Mouse (Mus musculus) left cerebral cortex, adult 18-20 months (tissue): ENCODE results near the gene Tgfbr2. TPM values are rescaled to one million over a fixed set of nuclear protein-coding genes. Genes with fewer than 3 reads are reported as not detected.
"Not testable (repeated sequence)": the region's sequence is repeated elsewhere in the genome, so short reads cannot be mapped to it uniquely, and the experiment has no call there.

Source experiments
- DNase-seq, 2 experiments: peaks; one replicate each; pipeline ENCODE4 v3.0.0; 2021 to 2022; ENCODE audit warnings: low spot score in 2 of 2, mixed read lengths in 1 of 2
- total RNA-seq, 2 experiments: library from RNA; stranded (reverse); gene quantifications; 2 replicates each; pipeline ENCODE4 v1.2.3; 2021

The Tgfbr2 gene
- total RNA-seq, 2 experiments from 2014 or later, result 12.4 to 13.1 TPM

DNA sequence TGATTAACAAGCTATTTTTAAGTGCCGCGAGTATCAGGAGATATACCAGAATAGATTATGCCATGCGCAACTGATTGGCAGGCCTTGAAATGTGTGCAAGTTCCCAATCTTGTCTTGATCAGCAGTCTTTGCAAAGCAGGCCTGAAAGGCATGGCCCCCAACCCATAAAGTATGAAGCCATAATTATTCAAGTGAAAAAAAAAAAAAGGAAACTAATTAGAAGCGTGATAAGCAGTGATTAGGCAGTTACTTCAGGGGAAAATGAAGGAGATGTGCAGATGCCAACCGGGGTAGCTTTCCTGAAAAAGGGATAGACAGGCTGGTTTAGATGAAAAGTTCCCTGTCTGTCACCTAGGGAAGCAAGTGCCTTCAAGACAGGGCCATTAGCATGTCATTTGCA lies 91.9 kb downstream of the Tgfbr2 start:
- no peak for DNase-seq

DNA sequence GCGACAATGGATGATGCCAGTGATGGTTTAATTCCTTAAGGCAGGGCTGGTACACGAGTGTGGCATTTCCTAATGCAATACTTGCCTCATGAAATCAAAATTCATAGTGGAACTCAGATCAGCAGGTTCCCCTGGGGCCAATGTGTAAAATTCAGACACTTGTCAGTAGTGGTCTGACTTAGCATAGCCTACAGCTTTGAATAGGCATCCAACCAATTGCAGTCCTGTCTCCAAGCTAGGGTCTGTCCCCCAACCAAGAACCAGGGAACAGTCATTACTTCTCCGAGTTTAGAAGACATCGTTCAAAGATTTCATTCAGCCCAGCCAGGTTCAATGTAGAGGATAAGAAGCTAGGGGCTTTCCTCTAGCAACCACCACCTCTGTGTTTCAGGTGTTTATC lies 93.4 kb downstream of the Tgfbr2 start:
- no peak for DNase-seq

GRCm38 (mm10) chr9:116077419-116077818 lies 97.7 kb downstream of the Tgfbr2 start:
- DNase-seq, result no peak

GRCm38 (mm10) chr9:116076946-116077345 lies 98.2 kb downstream of the Tgfbr2 start:
- no peak for DNase-seq

DNA sequence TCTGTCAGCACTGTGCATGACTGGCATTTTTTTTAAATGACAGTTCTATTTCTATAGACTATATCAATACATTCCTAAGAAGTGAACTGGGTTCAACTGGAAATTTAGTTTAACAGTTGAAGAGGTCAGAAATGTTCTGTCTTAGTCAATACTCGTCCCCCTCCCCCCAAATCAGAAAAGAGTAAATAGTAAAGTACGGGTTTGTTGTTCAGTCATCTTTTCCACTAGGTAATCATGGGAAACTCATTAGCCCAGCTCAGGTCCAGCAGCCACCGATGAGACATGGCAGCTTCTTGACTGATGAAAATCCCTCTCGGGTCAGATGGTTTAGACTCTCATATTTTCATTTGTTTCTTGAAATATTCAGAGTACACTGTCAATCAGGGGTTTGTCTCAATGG lies 99.0 kb downstream of the Tgfbr2 start:
- no peak for DNase-seq

DNA sequence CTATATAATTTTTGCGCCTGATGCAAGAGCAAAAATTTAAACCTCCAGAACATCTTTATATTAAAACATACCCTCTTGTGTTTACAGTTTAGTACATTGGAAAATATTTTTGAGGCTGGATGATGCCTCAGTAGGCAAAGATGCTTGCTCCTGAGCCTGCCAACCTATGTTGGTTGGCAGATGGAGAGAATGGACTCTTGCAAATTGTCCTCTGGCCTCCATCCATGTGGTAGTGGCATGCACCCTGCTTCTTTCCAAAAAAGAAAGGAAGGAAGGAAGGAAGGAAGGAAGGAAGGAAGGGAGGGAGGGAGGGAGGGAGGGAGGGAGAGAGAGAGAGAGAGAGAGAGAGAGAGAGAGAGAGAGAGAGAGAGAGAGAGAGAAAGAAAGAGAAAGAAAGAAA lies 103.6 kb downstream of the Tgfbr2 start:
- DNase-seq, result not testable (repeated sequence)

DNA sequence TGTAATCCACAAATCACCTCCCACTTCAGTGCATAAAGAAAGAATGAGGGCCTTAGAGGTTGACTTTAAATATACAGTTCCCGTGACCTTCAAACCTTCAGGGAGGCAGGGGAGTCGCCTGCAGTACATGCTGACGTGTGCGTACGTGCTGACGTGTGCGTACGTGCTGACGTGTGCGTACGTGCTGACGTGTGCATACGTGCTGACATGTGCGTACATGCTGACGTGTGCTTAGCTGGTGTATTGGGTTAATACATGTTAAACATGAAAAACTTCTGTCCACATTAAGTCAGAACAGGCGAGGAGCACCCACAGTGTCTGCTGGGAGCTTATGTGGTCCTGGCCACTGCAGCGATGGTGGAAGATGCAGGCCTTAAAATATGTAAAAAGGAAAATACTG lies 110.4 kb downstream of the Tgfbr2 start:
- no peak for DNase-seq

- DNase-seq, result no peak
These were observed 114.5 kb downstream of the Tgfbr2 start for GRCm38 (mm10) chr9:116060691-116061090.

DNA sequence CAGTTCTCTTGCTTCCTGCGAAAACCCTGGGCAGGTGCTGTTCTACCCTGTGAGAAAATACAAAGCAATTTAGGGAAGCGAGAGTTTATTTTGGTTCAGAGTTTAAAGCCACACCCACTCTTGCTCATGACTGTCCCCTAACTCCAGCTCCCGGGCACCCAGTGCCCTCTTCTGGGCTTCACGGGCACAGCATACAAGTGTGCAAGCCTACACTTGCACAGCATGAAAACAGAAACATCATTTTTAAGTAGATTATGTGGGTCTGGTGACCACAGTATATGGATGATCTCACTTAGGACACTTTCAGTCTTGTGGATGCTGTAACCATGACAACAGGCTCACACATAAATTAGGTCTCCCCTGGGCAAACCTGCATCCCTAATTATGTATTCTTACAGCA lies 116.0 kb downstream of the Tgfbr2 start:
- peak in 1 of 2 experiments; percentile 5 for DNase-seq

DNA sequence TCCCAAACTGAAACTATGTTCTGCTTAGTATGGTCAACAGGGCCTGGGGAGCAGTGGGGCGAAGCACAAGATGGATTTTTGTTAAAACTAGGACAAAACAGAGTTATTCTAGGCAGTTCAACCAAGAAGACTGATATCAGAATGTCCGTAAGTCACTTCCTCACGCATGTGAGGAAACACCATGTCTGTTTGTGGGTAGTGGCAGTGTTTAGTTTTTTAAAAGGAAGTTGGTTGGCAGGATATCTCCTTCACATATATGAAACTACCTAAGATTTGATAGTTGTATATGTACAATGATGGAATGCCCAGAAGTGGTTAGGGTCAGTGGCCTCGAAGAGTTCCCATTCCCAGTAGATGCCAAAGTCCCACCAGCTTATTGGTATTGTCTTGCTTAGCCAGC lies 116.7 kb downstream of the Tgfbr2 start:
- no peak for DNase-seq

DNA sequence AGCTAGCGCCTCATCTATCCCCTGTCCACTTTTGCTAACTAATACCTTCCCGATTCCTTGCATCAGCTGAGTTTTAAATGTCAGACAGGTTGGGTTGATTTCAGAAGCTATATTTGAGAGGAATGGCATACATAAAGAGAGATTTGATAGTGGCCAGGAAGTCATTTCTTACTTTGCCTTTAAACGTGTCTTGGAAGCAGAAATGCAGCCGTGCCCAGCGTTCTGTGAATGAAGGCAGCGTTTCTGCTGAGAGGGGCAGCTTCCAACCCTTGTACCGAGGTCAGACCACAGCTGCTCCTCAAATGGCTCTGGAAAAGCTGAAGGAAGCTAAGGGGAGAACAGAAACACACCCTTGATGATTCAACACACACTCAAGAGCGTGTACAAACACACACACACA lies 121.2 kb downstream of the Tgfbr2 start:
- DNase-seq, result no peak

- no peak for DNase-seq
These were observed 125.2 kb downstream of the Tgfbr2 start for GRCm38 (mm10) chr9:116049985-116050384.

DNA sequence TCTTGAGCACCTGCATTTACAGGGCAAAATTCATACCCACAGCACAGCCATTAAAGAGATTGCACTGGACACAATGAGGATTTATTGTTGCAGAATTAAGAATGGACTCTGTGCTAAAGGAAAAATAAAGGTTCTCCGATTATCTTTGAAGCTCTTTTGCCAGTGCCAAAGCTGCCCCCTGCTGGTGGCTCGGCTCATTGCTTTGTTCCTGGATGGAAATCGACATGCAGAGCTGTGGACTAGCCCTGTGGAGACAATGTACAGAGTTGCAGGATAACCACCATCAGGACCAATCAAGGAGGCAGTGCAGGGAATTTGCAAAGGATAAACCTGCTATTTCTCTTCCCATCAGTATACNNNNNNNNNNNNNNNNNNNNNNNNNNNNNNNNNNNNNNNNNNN lies 133.4 kb downstream of the Tgfbr2 start:
- peak; percentile 93 to 95 for DNase-seq

- DNase-seq, result no peak
These were observed 133.8 kb downstream of the Tgfbr2 start for GRCm38 (mm10) chr9:116041369-116041768.

DNA sequence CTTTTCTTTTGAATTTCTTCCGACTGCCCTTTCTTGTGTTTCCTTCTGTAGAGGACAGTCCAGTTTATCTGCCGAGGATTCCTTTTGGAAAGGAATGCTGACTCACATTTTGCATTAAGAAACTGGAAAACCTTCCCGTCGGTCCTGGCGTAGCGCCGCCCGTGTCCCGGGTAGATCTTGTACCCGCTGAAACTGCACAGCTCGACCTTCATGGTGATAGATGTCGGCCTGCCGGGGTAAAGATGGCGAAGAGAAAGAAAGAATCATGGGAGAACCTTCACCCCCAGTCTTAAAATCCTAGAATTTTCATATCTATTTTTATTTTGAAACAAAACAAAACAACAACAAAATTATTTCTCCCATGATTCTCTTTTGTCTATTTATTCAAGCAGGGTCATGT lies 134.3 kb downstream of the Tgfbr2 start:
- not testable (repeated sequence) for DNase-seq

DNA sequence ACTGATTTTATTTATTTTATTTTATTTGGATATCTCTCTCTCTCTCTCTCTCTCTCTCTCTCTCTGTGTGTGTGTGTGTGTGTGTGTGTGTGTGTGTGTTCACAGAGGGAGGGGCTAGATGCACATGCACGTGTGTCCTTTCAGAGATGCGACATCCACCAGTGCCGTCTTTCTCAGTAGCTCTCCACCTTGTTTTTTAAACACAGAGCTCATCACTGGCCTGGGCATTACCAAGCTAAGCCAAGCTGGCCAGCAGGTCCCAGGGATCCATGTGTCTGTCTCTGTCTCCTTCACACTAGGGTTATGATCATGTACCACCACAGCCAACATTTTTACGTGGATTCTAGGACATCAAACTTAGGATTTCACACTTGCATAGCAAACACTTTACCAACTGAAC lies 135.2 kb downstream of the Tgfbr2 start:
- DNase-seq, result no peak

DNA sequence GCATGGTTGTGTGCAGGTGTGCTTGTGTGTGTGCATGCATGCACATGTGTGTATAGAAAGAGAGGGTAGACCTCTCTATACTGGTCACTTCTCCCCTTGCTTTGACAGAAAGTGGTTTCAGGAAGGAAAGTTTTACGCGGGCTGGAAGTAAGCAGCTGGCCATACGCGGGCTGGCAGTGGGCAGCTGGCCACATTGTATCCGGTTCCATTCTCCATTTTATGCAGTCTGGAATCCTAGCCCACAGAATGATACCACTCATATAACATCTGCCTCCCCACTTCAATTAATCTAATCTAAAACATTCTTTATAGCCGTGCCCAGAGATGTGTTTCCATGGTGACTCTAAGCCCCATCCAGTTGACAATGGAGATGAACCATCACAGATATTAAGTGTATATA lies 136.9 kb downstream of the Tgfbr2 start:
- DNase-seq, result no peak
